In genomic region chr11:84968775-84969174, GRCm38 (mm10) we compare ENCODE assay signal across 10 mouse cellular contexts. TPM values are rescaled to one million over a fixed set of nuclear protein-coding genes. Genes with fewer than 3 reads are reported as not detected.
DNase-seq lines count a peak whose midpoint lies in the region; ATAC-seq lines count a peak whose summit lies in the region.
"Had no signal": no experiment of that assay in that cellular context is flagged by ENCODE, and none has a peak within 500 bp of the region (broad histone marks: within the 10 kb centered on the region; RNA-seq: fewer than 3 reads in every experiment).

No protein-coding gene starts in this region.

- ATAC-seq in frontal cortex, adult (ENCODE audit: low TSS enrichment): peak; percentile 24

- no peak for DNase-seq in frontal cortex, postnatal 25 days (ENCODE audit: low spot score in 2 of 2)
- peak; percentile 53 for DNase-seq in NIH3T3 (ENCODE audit: low read depth)
- peak; percentile 64 for DNase-seq in gastrocnemius, postnatal 25 days
- peak; percentile 57 to 74 for DNase-seq in kidney, postnatal 4 days
- no peak for DNase-seq in urinary bladder, adult 18-20 months (ENCODE audit: low spot score in 2 of 2)
- DNase-seq in adrenal gland, postnatal 25 days: no peak
- no peak for DNase-seq in spleen, postnatal 36 days (ENCODE audit: low spot score in 2 of 2)

RNA-seq across cellular contexts. Expression of gene Car4, which starts 11.2 kb away (rescaled TPM):
- 10 to 100 TPM; 10.2 to 13.5 TPM for total RNA-seq in gastrocnemius, postnatal 25 days (2021)
- total RNA-seq in adrenal gland, postnatal 25 days (2021): 5.3 and 7.9 TPM in 2 replicates
- total RNA-seq: CH12.LX; neutrophil, adult 5-6 weeks had no signal

RNA-seq across cellular contexts. Expression of gene Znhit3, which starts 52.6 kb away (rescaled TPM):
- 10 to 100 TPM in 1 of 2 experiments, 1 to 10 TPM in 1; 9.6 to 10.2 TPM for total RNA-seq in gastrocnemius, postnatal 25 days (2021)
- total RNA-seq in adrenal gland, postnatal 25 days (2021): 11.2 and 11.6 TPM in 2 replicates

Comparison
In these comparisons a context has a peak if more than half of its experiments do, and no peak if none do; other contexts are left out.
1. DNase-seq: peak in NIH3T3 (single experiment), gastrocnemius, postnatal 25 days (single experiment) and kidney, postnatal 4 days (2 of 2); none in frontal cortex, postnatal 25 days (0 of 2), urinary bladder, adult 18-20 months (0 of 2), adrenal gland, postnatal 25 days (single experiment) and spleen, postnatal 36 days (0 of 2).